Mouse (Mus musculus): ENCODE results near the gene Ebf4. TPM values are rescaled to one million over a fixed set of nuclear protein-coding genes. Genes with fewer than 3 reads are reported as not detected.

Gene Ebf4
- polyA plus RNA-seq, 1 experiment = not detected

GRCm38 (mm10) chr2:130412775-130413174 lies 117.8 kb downstream of the Ebf4 start:
- TF ChIP-seq CTCF (IDR thresholded peaks at IDR 0.05; ENCODE audit: low read depth, low read length) (no peak), POLR2A (IDR thresholded peaks at IDR 0.05; ENCODE audit: borderline replicate concordance, low read depth, low read length) (no peak)
- H3K4me3 ChIP-seq (ENCODE audit: insufficient read depth, low read length) = no peak overlapping the region
- no peak overlapping the region for H3K27ac ChIP-seq (ENCODE audit: insufficient read depth, low read depth, low read length)
- H3K4me1 ChIP-seq (ENCODE audit: control insufficient read depth, insufficient read depth, low read length) = peaks cover 9% of the 10 kb centered on the region

GRCm38 (mm10) chr2:130414094-130414856 lies 119.3 kb downstream of the Ebf4 start:
- no peak overlapping the region for H3K4me3 ChIP-seq (ENCODE audit: insufficient read depth, low read length)
- no peak overlapping the region for H3K27ac ChIP-seq (ENCODE audit: insufficient read depth, low read depth, low read length)
- no peak for TF ChIP-seq POLR2A (IDR thresholded peaks at IDR 0.05; ENCODE audit: borderline replicate concordance, low read depth, low read length)
- TF ChIP-seq CTCF (IDR thresholded peaks at IDR 0.05; ENCODE audit: low read depth, low read length) = peak; percentile 24; the same call in 1 of the 2 replicates
- H3K4me1 ChIP-seq (ENCODE audit: control insufficient read depth, insufficient read depth, low read length) = peaks cover 9% of the 10 kb centered on the region

Other genes starting within 250 kb of the Ebf4 start
- gene Tgm6, start 182.8 kb upstream of the Ebf4 start, polyA plus RNA-seq (2012; ENCODE audit: insufficient read depth, insufficient read length, missing spikeins) = not detected in 2 replicates
- 154 and 166 TPM in 2 replicates for gene Snrpb, start 115.8 kb upstream of the Ebf4 start, polyA plus RNA-seq (2012; ENCODE audit: insufficient read depth, insufficient read length, missing spikeins)
- gene Tmc2, start 100.0 kb upstream of the Ebf4 start, polyA plus RNA-seq (2012; ENCODE audit: insufficient read depth, insufficient read length, missing spikeins) = not detected in 2 replicates
- 46.4 and 51.8 TPM in 2 replicates for gene Nop56, start 20.7 kb upstream of the Ebf4 start, polyA plus RNA-seq (2012; ENCODE audit: insufficient read depth, insufficient read length, missing spikeins)
- gene Idh3b, start 10.6 kb upstream of the Ebf4 start, polyA plus RNA-seq (2012; ENCODE audit: insufficient read depth, insufficient read length, missing spikeins) = 162 and 179 TPM in 2 replicates
- gene Cpxm1, start 102.4 kb downstream of the Ebf4 start, polyA plus RNA-seq (2012; ENCODE audit: insufficient read depth, insufficient read length, missing spikeins) = 0.33 TPM in 1 of 2 replicates, not detected in the other
- gene Gm28372, start 110.1 kb downstream of the Ebf4 start, polyA plus RNA-seq (2012; ENCODE audit: insufficient read depth, insufficient read length, missing spikeins) = not detected in 2 replicates
- gene 1700020A23Rik, start 110.1 kb downstream of the Ebf4 start, polyA plus RNA-seq (2012; ENCODE audit: insufficient read depth, insufficient read length, missing spikeins) = not detected in 2 replicates
- not detected in 2 replicates for gene Tmem239, start 111.3 kb downstream of the Ebf4 start, polyA plus RNA-seq (2012; ENCODE audit: insufficient read depth, insufficient read length, missing spikeins)
- 121 and 124 TPM in 2 replicates for gene Vps16, start 129.2 kb downstream of the Ebf4 start, polyA plus RNA-seq (2012; ENCODE audit: insufficient read depth, insufficient read length, missing spikeins)
- gene Pced1a, start 129.5 kb downstream of the Ebf4 start, polyA plus RNA-seq (2012; ENCODE audit: insufficient read depth, insufficient read length, missing spikeins) = 14.1 and 15.7 TPM in 2 replicates
- gene Ptpra, start 155.1 kb downstream of the Ebf4 start, polyA plus RNA-seq (2012; ENCODE audit: insufficient read depth, insufficient read length, missing spikeins) = 195 and 229 TPM in 2 replicates

All from bone marrow macrophage, adult 2 months (primary cell).